Mouse (Mus musculus) midbrain, embryonic 10.5 days (tissue): ENCODE data around the gene Dusp10. TPM values are rescaled to one million over a fixed set of nuclear protein-coding genes. Genes with fewer than 3 reads are reported as not detected.

ENCODE experiments used
- DNase-seq: peaks from one replicate; pipeline ENCODE4 v3.0.0-alpha.2; 2017; ENCODE audit warnings: low spot score
- H3K27ac ChIP-seq: fragments of 300-500 bp; sonication (generic); replicated peaks from 2 replicates; pipeline ENCODE4 v1.5.1; 2016; ENCODE audit warnings: mild to moderate bottlenecking
- H3K27me3 ChIP-seq: fragments of 300-500 bp; sonication (generic); 2 replicates; pipeline ENCODE4 v1.6.1; 2016; ENCODE audit warnings: low read depth, mild to moderate bottlenecking; ENCODE audit not compliant: poor library complexity, severe bottlenecking
- H3K36me3 ChIP-seq: fragments of 300-500 bp; sonication (generic); 2 replicates; pipeline ENCODE4 v1.6.1; 2016; ENCODE audit warnings: mild to moderate bottlenecking, moderate library complexity
- H3K4me1 ChIP-seq: fragments of 300-500 bp; sonication (generic); 2 replicates; pipeline ENCODE4 v1.6.1; 2016
- H3K4me3 ChIP-seq: fragments of 300-500 bp; sonication (generic); 2 replicates; pipeline ENCODE4 v1.5.1; 2016; ENCODE audit warnings: mild to moderate bottlenecking, moderate library complexity
- H3K9me3 ChIP-seq: fragments of 300-500 bp; sonication (generic); replicated peaks from 2 replicates; pipeline ENCODE4 v1.6.1; 2016; ENCODE audit warnings: mild to moderate bottlenecking
- WGBS: fragments of 180-500 bp; shearing (Covaris S2); methylation state at CpG from one replicate; pipeline ENCODE4 v1.1.7; 2016; 5-methylcytosine and 5-hydroxymethylcytosine counted together
- polyA plus RNA-seq: library from polyadenylated mRNA; unstranded; fragments of >200 nt; fragmentation: Nextera tagmentation; extraction: Ambion mirVana; gene quantifications from 2 replicates; pipeline ENCODE4 v1.2.1, GENCODE M21; 2016

The Dusp10 gene
- 6.6 and 9.0 TPM in 2 replicates for polyA plus RNA-seq

DNA sequence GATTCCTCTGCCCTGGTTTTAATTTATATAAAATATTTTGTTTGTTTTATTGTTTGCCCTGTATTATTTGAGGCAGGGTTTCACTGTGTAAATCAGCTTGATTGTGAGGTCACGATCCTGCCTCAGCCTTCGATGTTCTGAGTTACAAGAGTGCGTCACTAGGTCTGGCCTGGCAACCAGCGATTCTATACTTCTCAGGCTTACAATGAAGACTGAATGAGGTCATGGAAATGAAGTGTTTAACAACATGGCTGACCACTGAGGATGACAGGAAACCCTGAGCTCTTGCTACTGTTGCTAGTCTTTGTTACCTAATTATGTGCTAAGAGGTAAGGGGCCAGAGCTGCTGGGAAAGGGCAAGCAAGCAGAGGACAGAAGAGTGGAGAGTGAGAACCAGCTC lies at the start of gene Dusp10:
Dusp10 (plus strand) TSS at position 197 of the 400 bp plus-strand sequence.
- no peak for DNase-seq
- no peaks in the 10 kb centered on the region for H3K9me3 ChIP-seq
- H3K36me3 ChIP-seq: no peaks in the 10 kb centered on the region
- no peak within 1 kb of the TSS for H3K27ac ChIP-seq
- H3K4me1 ChIP-seq: no peaks in the 10 kb centered on the region
- no peak within 1 kb of the TSS for H3K4me3 ChIP-seq
- WGBS: 93% methylated on average over 4 of the region's 4 CpGs
- H3K27me3 ChIP-seq: no peaks in the 10 kb centered on the region

DNA sequence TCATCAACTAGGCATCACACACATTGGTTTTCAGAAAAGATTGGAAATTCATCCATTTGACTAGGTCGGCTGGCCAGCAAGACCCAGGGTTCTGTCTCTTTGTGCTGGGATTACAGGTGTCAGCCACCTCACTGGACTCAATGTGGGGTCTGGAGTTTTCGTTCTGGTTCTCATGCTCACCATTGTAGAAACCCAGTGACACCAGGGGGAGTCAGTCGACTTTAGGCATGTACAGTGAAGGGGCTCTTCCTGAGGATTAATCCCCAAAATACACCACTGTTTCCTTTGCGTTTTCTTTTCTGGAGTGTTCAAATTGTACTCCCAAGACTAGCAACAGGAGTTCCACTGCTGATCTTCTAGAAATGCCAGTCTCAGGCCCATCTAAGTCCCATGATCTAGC lies 47.8 kb upstream of the Dusp10 start:
- WGBS: 79% methylated on average over 4 of the region's 4 CpGs

DNA sequence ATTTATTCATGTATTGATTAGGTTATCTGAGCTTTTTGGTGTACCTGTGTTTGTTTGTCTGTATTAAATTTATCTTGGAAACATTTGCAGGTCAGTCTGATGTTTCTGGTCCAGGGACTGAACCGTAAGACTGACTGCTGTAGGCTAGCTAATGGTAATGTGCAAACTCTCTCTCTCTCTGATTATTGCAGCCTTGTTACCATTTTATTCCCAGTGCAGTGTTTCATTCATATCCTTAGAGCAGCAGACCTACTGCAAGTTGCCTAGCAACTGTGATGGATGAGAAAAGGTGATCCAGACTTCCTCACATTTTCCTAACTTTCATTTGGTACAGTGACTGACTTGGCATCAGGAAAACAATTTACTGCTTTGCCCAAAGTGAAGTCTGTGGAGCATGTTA lies 43.8 kb upstream of the Dusp10 start:
- Histone ChIP-seq H3K4me3 (no peak overlapping the region), H3K27ac (no peak overlapping the region)

More for the DNA sequence above, 47.8 kb upstream of the Dusp10 start:
- H3K36me3 ChIP-seq: no peaks in the 10 kb centered on the region
- no peaks in the 10 kb centered on the region for H3K27me3 ChIP-seq
- H3K27ac ChIP-seq: no peak overlapping the region
- no peaks in the 10 kb centered on the region for H3K9me3 ChIP-seq
- DNase-seq: no peak
- H3K4me3 ChIP-seq: no peak overlapping the region
- H3K4me1 ChIP-seq: no peaks in the 10 kb centered on the region

DNA sequence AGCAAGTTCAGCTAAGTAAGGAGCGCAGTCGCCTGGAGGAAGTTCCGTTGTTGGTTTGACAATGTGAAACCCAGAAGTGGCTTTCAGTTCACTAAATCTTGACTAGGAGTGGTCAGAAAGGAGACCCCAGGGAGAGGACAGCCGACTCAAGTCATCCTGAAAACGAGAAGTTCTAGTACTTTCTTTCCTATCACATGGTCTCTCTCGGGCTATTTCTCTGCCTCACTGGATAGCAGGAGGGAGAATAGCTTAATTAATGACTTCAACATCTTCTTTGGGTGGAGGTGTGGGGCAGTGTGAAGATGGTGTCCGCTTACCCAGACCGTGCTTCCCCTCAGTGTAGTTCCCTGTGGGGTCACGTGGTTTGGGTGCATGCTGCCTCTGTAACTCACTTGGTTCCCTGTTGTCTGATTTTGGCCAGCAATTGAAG lies 33.3 kb upstream of the Dusp10 start:
- Histone ChIP-seq H3K36me3 (no peaks in the 10 kb centered on the region), H3K27me3 (no peaks in the 10 kb centered on the region), H3K4me3 (no peak overlapping the region), H3K9me3 (no peaks in the 10 kb centered on the region), H3K27ac (no peak overlapping the region), H3K4me1 (no peaks in the 10 kb centered on the region)
- DNase-seq: no peak
- whole genome bisulfite sequencing: 89% methylated on average over 9 of the region's 9 CpGs

More for the DNA sequence above, 43.8 kb upstream of the Dusp10 start:
- Histone ChIP-seq H3K36me3 (no peaks in the 10 kb centered on the region), H3K9me3 (no peaks in the 10 kb centered on the region), H3K27me3 (no peaks in the 10 kb centered on the region), H3K4me1 (no peaks in the 10 kb centered on the region)
- DNase-seq: no peak
- WGBS: 93% methylated on average over 1 of the region's 1 CpGs

DNA sequence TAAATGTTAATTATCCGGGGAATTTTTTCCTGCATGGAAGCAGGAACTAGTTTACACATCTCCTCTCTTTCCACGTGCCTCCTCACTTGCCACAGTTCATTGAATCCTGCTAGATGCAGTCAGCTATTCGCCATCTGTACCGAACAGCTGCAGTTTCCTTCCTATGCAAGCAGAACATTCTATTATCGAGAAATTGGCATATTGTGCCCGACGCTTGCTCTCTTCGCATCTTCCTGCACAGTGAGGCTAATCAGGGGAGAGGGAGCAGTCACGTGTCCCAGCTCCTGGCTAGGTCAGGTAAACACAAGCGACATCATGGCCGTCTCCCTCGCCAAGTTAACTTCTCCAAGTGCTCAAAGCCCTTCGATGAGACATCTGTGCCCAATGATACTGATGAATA lies 31.0 kb upstream of the Dusp10 start:
- no peaks in the 10 kb centered on the region for H3K27me3 ChIP-seq
- 79% methylated on average over 13 of the region's 13 CpGs for WGBS
- no peaks in the 10 kb centered on the region for H3K36me3 ChIP-seq
- DNase-seq: no peak
- H3K27ac ChIP-seq: no peak overlapping the region
- H3K9me3 ChIP-seq: no peaks in the 10 kb centered on the region
- no peaks in the 10 kb centered on the region for H3K4me1 ChIP-seq
- H3K4me3 ChIP-seq: no peak overlapping the region

DNA sequence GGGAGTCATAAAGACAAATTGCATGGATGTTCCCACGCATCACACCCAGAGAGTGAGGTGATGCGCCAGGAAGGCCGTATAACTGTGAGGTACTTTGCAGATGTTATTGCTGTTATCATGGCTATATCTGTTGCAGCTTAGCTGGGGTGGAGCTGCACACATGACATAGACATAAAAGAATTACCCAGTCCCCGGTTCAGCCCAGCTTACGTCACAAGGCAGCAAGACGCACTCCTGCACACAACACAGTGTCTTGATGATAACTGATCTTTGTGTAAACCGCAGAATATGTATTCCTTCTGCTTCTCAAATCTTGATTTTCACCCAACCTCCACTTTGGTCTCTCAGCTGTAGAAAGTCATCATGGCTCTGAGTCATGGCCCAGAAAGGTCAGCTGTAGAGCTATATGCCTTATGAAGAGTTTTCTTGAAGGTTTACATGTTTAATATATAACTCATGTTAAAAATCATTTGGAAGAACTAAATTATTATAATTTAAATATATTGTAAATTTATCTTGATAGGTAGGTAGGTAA lies 25.3 kb upstream of the Dusp10 start:
- Histone ChIP-seq H3K9me3 (no peaks in the 10 kb centered on the region), H3K27ac (no peak overlapping the region), H3K4me3 (no peak overlapping the region), H3K36me3 (no peaks in the 10 kb centered on the region), H3K4me1 (no peaks in the 10 kb centered on the region), H3K27me3 (no peaks in the 10 kb centered on the region)
- WGBS: 96% methylated on average over 7 of the region's 7 CpGs
- DNase-seq: no peak

DNA sequence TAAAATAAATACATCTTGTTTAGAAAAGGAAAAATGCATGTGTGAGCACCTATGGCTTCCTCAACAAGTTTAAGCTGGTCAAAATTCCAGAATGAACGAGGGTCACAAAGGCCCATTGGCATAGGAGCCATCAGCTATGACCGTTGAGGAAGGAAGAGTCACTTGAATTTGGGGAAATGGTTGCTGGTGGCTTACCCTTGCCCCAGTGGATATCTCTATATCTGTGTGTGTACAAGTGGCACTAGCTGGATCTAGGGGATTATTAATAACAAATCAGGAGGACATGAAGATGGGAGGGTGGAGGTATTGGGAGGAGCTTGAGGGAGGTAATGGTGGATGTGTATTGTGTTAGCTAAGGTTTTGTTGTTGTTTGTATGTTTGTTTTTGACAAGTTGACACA lies 21.2 kb upstream of the Dusp10 start:
- Histone ChIP-seq H3K27me3 (no peaks in the 10 kb centered on the region), H3K9me3 (no peaks in the 10 kb centered on the region), H3K4me3 (no peak overlapping the region), H3K36me3 (no peaks in the 10 kb centered on the region), H3K27ac (no peak overlapping the region), H3K4me1 (no peaks in the 10 kb centered on the region)
- no peak for DNase-seq
- 87% methylated on average over 2 of the region's 2 CpGs for WGBS

DNA sequence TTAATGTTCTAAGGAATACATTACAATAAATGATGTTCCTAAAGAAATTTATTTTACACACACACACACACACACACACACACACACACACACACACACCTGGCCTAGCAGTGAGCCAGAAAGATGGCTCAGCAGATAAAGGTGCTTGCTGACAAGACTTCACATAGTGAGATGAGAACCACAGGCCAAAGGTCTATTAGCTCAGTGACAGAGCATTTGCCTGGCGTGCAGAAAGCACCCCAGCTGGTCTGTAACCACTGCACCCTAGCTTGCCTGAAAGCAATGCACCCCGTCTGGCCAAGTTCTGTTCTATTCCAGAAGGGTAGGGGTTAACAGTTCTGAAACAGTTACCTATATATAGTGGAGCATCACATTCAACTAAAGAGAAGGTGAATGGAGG lies 15.9 kb upstream of the Dusp10 start:
- no peaks in the 10 kb centered on the region for H3K36me3 ChIP-seq
- no peak for DNase-seq
- no peak overlapping the region for H3K4me3 ChIP-seq
- no peaks in the 10 kb centered on the region for H3K9me3 ChIP-seq
- H3K4me1 ChIP-seq: no peaks in the 10 kb centered on the region
- H3K27ac ChIP-seq: no peak overlapping the region
- 78% methylated on average over 2 of the region's 2 CpGs for WGBS
- H3K27me3 ChIP-seq: no peaks in the 10 kb centered on the region

DNA sequence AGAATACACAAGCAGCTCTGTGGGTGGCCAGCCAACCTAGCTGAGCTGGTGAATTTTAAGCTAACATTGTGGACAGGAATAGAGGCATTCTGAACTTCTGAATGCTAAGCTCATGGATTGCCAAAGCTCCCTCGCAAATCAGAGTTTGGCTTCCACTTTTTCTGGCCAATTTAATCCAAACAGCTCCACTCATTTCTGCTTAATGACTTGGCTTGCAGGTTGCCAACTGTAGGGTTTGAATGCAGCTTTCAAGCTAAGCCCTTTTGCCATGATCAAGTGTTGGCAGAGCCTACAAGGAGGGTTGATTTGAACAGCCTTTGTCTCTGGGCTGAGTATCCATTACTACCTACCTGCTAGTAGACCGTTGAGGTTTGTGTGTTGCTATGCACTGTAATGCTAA lies 10.6 kb upstream of the Dusp10 start:
- H3K4me1 ChIP-seq: no peaks in the 10 kb centered on the region
- DNase-seq: no peak
- no peaks in the 10 kb centered on the region for H3K9me3 ChIP-seq
- WGBS: 86% methylated on average over 2 of the region's 2 CpGs
- H3K36me3 ChIP-seq: no peaks in the 10 kb centered on the region
- no peaks in the 10 kb centered on the region for H3K27me3 ChIP-seq
- H3K4me3 ChIP-seq: no peak overlapping the region
- H3K27ac ChIP-seq: no peak overlapping the region

DNA sequence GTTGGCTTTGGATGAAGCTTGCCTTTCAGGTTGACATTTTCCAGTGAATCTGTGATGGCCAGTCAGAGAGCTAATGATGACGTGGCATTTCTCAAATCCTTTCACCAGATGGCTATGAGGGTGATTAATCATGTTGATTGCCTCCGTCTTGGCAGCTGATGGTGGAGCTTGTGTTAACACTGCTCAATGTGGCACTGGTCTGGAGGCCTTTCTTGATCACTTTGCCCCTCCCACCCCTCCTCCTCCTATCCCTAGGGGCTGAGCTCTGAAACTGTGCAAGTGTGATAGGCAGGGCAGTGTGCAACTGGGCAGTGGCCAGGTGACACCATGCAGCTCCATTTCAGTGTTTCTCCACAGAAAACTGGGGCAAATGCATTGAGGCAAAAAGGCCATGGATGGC lies 8.8 kb upstream of the Dusp10 start:
- Histone ChIP-seq H3K27ac (no peak overlapping the region), H3K36me3 (no peaks in the 10 kb centered on the region), H3K9me3 (no peaks in the 10 kb centered on the region), H3K4me3 (no peak overlapping the region), H3K27me3 (no peaks in the 10 kb centered on the region), H3K4me1 (no peaks in the 10 kb centered on the region)
- WGBS: 71% methylated on average over 2 of the region's 2 CpGs
- no peak for DNase-seq

DNA sequence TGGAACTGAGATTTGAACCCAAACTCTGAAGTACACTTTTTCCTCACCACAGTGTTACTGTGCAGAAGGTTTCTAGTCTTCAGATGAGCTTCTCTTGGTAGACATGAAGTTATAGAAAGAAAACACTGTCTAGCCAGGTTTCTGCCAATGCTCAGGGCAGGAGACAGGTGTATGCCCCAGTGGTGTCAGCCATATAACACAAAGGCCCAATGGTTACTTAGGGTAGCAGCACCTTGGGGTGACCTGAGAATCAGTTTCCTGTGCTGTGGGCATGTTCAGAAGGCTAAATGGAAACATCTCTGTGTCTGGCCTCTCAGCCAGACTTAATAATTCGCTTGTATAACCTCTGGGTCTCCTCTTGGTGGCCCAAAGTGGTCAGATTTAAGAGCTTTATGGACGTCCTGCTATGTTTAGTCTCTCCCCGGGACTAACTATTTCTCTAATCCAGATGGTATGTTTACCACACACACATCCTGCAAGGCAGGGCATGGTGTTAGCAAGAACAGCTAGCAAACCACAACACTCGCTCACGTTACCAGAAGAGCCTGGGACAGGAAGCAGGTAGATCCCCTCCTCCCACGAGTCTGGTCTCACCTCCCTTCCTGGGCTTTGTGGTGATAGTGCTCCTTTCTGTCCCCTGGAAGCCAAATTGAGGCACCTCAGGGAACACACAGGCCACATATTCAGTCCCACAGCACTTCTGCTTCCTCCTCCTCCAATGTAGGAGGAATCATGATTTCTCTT lies 7.6 kb upstream of the Dusp10 start:
- no peak overlapping the region for H3K27ac ChIP-seq
- 80% methylated on average over 6 of the region's 6 CpGs for WGBS

DNA sequence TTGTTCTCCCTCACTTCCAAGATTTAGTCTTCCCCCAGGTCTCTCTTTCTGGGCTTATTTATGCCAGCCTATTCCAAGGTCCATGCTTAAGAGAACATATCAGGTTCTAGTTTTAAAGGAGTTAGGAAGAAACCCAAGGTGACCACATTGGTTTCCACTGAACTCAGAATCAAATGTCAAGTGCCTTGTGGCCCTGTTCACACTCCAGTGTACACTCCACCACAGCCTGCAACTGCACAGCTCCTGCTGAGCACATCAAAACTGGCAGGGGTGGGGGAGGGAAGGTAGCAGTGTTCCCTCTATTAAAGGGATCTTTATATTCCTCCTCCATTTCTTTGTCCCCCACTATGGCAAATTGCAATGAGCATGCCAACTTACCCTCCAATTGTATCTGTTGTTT lies 7.0 kb upstream of the Dusp10 start:
- H3K27ac ChIP-seq: no peak overlapping the region
- H3K4me3 ChIP-seq: no peak overlapping the region
- no peaks in the 10 kb centered on the region for H3K27me3 ChIP-seq
- no peaks in the 10 kb centered on the region for H3K9me3 ChIP-seq
- no peaks in the 10 kb centered on the region for H3K36me3 ChIP-seq
- DNase-seq: no peak
- no peaks in the 10 kb centered on the region for H3K4me1 ChIP-seq

More for the DNA sequence above, 7.6 kb upstream of the Dusp10 start:
- DNase-seq: no peak
- H3K4me3 ChIP-seq: no peak overlapping the region
- no peaks in the 10 kb centered on the region for H3K27me3 ChIP-seq
- H3K36me3 ChIP-seq: no peaks in the 10 kb centered on the region
- no peaks in the 10 kb centered on the region for H3K4me1 ChIP-seq
- H3K9me3 ChIP-seq: no peaks in the 10 kb centered on the region

DNA sequence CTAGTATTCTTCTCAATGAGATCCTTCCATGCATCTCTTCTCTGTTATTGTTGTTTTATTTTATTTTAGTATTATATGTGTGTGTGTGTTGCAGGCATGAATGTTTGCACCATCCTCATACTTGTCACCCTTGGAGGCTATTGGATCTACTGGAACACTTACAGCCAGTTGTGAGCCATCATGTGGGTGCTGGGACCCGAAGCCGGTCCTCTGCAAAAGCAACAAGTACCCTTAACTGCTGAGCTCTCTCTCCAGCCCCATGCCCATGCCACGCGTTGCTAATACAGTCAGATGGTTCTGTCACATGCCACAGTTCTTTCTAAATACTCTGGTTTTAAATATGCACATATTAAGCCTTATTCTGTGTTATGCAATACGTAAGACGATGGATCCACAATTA lies 1.8 kb upstream of the Dusp10 start:
- Histone ChIP-seq H3K4me1 (no peaks in the 10 kb centered on the region), H3K4me3 (no peak overlapping the region), H3K27ac (no peak overlapping the region), H3K27me3 (no peaks in the 10 kb centered on the region), H3K9me3 (no peaks in the 10 kb centered on the region), H3K36me3 (no peaks in the 10 kb centered on the region)
- 93% methylated on average over 6 of the region's 6 CpGs for WGBS
- no peak for DNase-seq
